Mouse (Mus musculus) small intestine, adult 2 months (tissue): Measurements from ENCODE around the gene Hbb-bh2. TPM values are rescaled to one million over a fixed set of nuclear protein-coding genes. Genes with fewer than 3 reads are reported as not detected.

Experiments
- H3K27ac ChIP-seq: fragments of 200-500 bp; 2 replicates; pipeline ENCODE4 v1.5.1; 2012; ENCODE audit warnings: low read depth, low read length, control low read depth, inconsistent platforms; ENCODE audit not compliant: insufficient read depth
- H3K27me3 ChIP-seq: fragments of 200-500 bp; 2 replicates; pipeline ENCODE4 v1.6.1; 2012; ENCODE audit warnings: mild to moderate bottlenecking, moderate library complexity, low read length, inconsistent platforms; ENCODE audit not compliant: control insufficient read depth, insufficient read depth
- H3K36me3 ChIP-seq: fragments of 200-500 bp; 2 replicates; pipeline ENCODE4 v1.6.1; 2012; ENCODE audit warnings: mild to moderate bottlenecking, low read length, control low read depth, inconsistent platforms; ENCODE audit not compliant: control insufficient read depth, insufficient read depth
- H3K4me1 ChIP-seq: fragments of 200-500 bp; 2 replicates; pipeline ENCODE4 v1.6.1; 2012; ENCODE audit warnings: low read length, inconsistent platforms, mixed read lengths; ENCODE audit not compliant: control insufficient read depth, insufficient read depth, insufficient read length
- H3K4me3 ChIP-seq: fragments of 200-500 bp; 2 replicates; pipeline ENCODE4 v1.5.1; 2012; ENCODE audit warnings: low read depth, mild to moderate bottlenecking, control low read depth, inconsistent platforms, low read length, moderate library complexity
- CTCF ChIP-seq: fragments of 200-500 bp; IDR thresholded peaks from 2 replicates; pipeline ENCODE4 v1.5.1; 2012; ENCODE audit warnings: low read depth, mild to moderate bottlenecking, control low read depth, inconsistent platforms, low read length, moderate library complexity, mixed read lengths; ENCODE audit not compliant: insufficient replicate concordance, insufficient read length; ENCODE audit errors: extremely low read depth
- POLR2A ChIP-seq: fragments of 200-500 bp; IDR thresholded peaks from 2 replicates; pipeline ENCODE4 v1.6.1; 2012; ENCODE audit warnings: low read depth, mild to moderate bottlenecking, control low read depth, inconsistent platforms, low read length, moderate library complexity
- WGBS: fragments of 180-500 bp; shearing (Covaris S2); methylation state at CpG from one replicate; pipeline ENCODE4 v1.1.7; 2018; 5-methylcytosine and 5-hydroxymethylcytosine counted together
- polyA plus RNA-seq: library from polyadenylated mRNA; depleted of rRNA; stranded (reverse); fragments of >200 nt; gene quantifications from 2 replicates; pipeline ENCODE4 v1.2.3, GENCODE M21; 2012; rRNA removed

The Hbb-bh2 gene
- polyA plus RNA-seq, 1 experiment, result not detected

DNA sequence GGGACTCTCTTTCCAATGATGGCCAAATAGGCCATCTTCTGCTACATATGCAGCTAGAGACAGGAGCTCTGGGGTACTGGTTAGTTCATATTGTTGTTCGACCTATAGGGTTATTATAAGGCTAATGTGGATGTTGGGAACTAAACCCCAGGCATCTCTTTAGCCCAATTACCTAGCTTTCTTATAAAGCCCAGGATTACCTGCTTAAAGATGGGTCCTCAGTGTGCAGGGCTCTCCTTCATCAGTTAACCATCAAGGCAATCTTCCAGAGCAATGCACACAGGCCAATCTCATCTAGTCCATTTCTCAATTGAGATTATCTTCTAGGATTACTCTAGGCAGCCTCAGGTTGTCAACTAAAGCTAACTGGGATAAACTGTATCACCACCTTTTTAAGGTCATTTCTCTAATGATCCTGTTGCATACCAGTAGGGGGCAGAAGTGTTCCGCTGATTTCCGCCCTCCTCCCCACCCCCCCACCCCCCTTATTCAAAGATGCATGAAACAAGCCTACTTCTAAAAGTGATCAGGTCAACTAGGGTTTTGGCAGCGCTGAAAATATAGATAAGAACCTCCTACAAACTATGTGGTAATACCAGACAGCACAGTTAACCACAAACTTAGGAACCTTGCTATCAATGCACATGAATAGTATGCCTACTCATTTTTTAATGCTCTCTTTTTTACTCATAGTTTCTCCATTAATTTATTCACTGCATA, 47.5 kb downstream of the Hbb-bh2 start:
- WGBS, result 24% methylated on average over 4 of the region's 4 CpGs
- TF ChIP-seq POLR2A (no peak), CTCF (no peak)
- H3K36me3 ChIP-seq, result no peaks in the 10 kb centered on the region
- H3K4me3 ChIP-seq, result no peak overlapping the region
- H3K4me1 ChIP-seq, result no peaks in the 10 kb centered on the region
- no peaks in the 10 kb centered on the region for H3K27me3 ChIP-seq
- H3K27ac ChIP-seq, result no peak overlapping the region

DNA sequence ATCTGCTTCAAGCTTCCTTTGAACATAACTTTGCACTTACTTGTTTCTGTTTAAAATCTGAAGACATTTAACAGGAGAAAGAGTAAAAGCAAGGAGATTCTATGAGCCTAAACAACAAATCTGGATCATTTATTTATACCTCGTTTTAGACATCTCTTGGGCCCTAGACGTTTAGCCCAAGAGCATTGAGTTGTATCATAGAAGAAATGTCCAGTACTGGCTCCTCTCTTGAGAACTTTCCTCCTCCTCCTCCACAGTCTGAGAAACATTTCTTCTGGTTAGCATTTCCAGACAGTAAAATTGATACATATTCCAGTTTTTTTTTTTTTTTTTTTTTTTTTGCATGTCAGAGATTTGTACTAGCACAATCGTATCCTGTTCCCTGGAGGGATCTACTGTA, 48.6 kb downstream of the Hbb-bh2 start, which contains the start of gene Olfr67:
Gene Olfr67 (minus strand): TSS at position 101 of the 400 bp plus-strand sequence.
- no peaks in the 10 kb centered on the region for H3K4me1 ChIP-seq
- no peak within 1 kb of the TSS for H3K4me3 ChIP-seq
- no peaks in the 10 kb centered on the region for H3K36me3 ChIP-seq
- H3K27ac ChIP-seq, result no peak within 1 kb of the TSS
- H3K27me3 ChIP-seq, result no peaks in the 10 kb centered on the region
- TF ChIP-seq CTCF (no peak), POLR2A (no peak)
- 73% methylated on average over 3 of the region's 3 CpGs for WGBS

Other genes starting within 250 kb of the Hbb-bh2 start
- not detected in 2 replicates for gene Olfr619, start 239.9 kb downstream of the Hbb-bh2 start, polyA plus RNA-seq
- gene Olfr620, start 228.0 kb downstream of the Hbb-bh2 start, polyA plus RNA-seq, result not detected in 2 replicates
- gene Olfr622, start 197.8 kb downstream of the Hbb-bh2 start, polyA plus RNA-seq, result not detected in 2 replicates
- not detected in 2 replicates for gene Olfr623, start 176.8 kb downstream of the Hbb-bh2 start, polyA plus RNA-seq
- gene Olfr624, start 169.3 kb downstream of the Hbb-bh2 start, polyA plus RNA-seq, result not detected in 2 replicates
- not detected in 2 replicates for gene Olfr625-ps1, start 157.8 kb downstream of the Hbb-bh2 start, polyA plus RNA-seq
- gene Olfr243, start 125.8 kb downstream of the Hbb-bh2 start, polyA plus RNA-seq, result not detected in 2 replicates
- gene Olfr628, start 110.1 kb downstream of the Hbb-bh2 start, polyA plus RNA-seq, result not detected in 2 replicates
- not detected in 2 replicates for gene Olfr629, start 95.6 kb downstream of the Hbb-bh2 start, polyA plus RNA-seq
- gene Olfr630, start 83.2 kb downstream of the Hbb-bh2 start, polyA plus RNA-seq, result not detected in 2 replicates
- not detected in 2 replicates for gene Olfr69, start 68.9 kb downstream of the Hbb-bh2 start, polyA plus RNA-seq
- not detected in 2 replicates for gene Olfr68, start 60.8 kb downstream of the Hbb-bh2 start, polyA plus RNA-seq
- gene Olfr67, start 48.7 kb downstream of the Hbb-bh2 start, polyA plus RNA-seq, result not detected in 2 replicates
- 7.2 and 8.9 TPM in 2 replicates for gene Hbb-bt, start 26.5 kb downstream of the Hbb-bh2 start, polyA plus RNA-seq
- gene Hbb-bs, start 12.4 kb downstream of the Hbb-bh2 start, polyA plus RNA-seq, result 59.9 and 74.9 TPM in 2 replicates
- not detected in 2 replicates for gene Hbb-bh1, start 2.6 kb upstream of the Hbb-bh2 start, polyA plus RNA-seq
- not detected in 2 replicates for gene Hbb-y, start 12.7 kb upstream of the Hbb-bh2 start, polyA plus RNA-seq
- not detected in 2 replicates for gene Olfr66, start 45.7 kb upstream of the Hbb-bh2 start, polyA plus RNA-seq
- gene Olfr64, start 54.0 kb upstream of the Hbb-bh2 start, polyA plus RNA-seq, result not detected in 2 replicates
- not detected in 2 replicates for gene Olfr65, start 63.0 kb upstream of the Hbb-bh2 start, polyA plus RNA-seq
- not detected in 2 replicates for gene Olfr631, start 88.3 kb upstream of the Hbb-bh2 start, polyA plus RNA-seq
- not detected in 2 replicates for gene Olfr632, start 93.8 kb upstream of the Hbb-bh2 start, polyA plus RNA-seq
- gene Olfr633, start 103.9 kb upstream of the Hbb-bh2 start, polyA plus RNA-seq, result not detected in 2 replicates
- gene Olfr635, start 130.6 kb upstream of the Hbb-bh2 start, polyA plus RNA-seq, result not detected in 2 replicates
- gene Olfr638, start 158.2 kb upstream of the Hbb-bh2 start, polyA plus RNA-seq, result not detected in 2 replicates
- gene Olfr639, start 176.8 kb upstream of the Hbb-bh2 start, polyA plus RNA-seq, result not detected in 2 replicates
- gene Olfr640, start 185.1 kb upstream of the Hbb-bh2 start, polyA plus RNA-seq, result not detected in 2 replicates
- not detected in 2 replicates for gene Olfr641, start 194.9 kb upstream of the Hbb-bh2 start, polyA plus RNA-seq
- not detected in 2 replicates for gene Olfr642, start 212.1 kb upstream of the Hbb-bh2 start, polyA plus RNA-seq
- gene 4930516K23Rik, start 220.9 kb upstream of the Hbb-bh2 start, polyA plus RNA-seq, result not detected in 2 replicates
- gene Olfr644, start 231.3 kb upstream of the Hbb-bh2 start, polyA plus RNA-seq, result not detected in 2 replicates
- not detected in 2 replicates for gene Olfr645, start 244.9 kb upstream of the Hbb-bh2 start, polyA plus RNA-seq